Mouse (Mus musculus) C3H10T1/2 (cell line): ENCODE results near the gene Prdx1. TPM values are rescaled to one million over a fixed set of nuclear protein-coding genes. Genes with fewer than 3 reads are reported as not detected.

Experiments
- polyA plus RNA-seq, 2 experiments: library from polyadenylated mRNA; unstranded; fragments of >200 nt; fragmentation: generic; extraction: Trizol; gene quantifications; one replicate each; pipeline ENCODE4 v1.2.1; 2012; ENCODE audit warnings: missing spikeins in 2 of 2

Prdx1 gene
- polyA plus RNA-seq = 100 to 1,000 TPM in 1 of 2 experiments, 10 to 100 TPM in 1; 55.3 to 368 TPM

DNA sequence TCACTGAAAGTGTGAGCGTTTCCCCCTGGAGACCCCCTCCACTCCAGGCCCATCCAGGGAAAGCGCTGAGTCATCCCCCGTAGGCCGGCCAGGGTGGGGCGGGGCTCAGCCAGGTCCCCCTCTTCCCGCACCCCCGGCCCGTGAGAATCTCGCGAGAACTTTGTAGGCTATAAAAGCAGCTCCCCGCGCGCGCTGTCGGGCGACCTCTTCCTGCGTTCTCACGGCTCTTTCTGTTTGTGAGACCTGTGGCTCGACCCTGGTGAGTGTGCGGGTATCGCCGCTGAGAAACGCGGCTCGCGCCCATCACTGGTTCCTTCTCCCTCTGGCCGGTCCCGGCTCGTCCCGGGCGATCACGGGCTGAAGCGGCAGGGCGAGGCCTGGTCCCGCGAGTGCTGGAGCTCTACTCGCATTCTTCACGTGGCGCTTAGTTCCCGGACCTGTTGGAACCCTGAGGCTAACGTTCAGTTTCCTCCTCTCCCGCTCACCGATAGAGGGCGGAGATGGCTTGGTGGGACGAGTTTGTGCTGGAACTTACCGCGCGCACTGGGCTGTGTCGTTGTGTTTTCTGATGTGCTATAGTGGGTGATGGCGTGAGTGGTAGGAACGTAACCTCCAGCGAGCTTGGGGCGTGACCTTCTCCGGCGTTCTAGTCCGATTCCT is at the start of gene Prdx1:
Prdx1 (plus strand) TSS at position 143 of the 660 bp plus-strand sequence.

DNA sequence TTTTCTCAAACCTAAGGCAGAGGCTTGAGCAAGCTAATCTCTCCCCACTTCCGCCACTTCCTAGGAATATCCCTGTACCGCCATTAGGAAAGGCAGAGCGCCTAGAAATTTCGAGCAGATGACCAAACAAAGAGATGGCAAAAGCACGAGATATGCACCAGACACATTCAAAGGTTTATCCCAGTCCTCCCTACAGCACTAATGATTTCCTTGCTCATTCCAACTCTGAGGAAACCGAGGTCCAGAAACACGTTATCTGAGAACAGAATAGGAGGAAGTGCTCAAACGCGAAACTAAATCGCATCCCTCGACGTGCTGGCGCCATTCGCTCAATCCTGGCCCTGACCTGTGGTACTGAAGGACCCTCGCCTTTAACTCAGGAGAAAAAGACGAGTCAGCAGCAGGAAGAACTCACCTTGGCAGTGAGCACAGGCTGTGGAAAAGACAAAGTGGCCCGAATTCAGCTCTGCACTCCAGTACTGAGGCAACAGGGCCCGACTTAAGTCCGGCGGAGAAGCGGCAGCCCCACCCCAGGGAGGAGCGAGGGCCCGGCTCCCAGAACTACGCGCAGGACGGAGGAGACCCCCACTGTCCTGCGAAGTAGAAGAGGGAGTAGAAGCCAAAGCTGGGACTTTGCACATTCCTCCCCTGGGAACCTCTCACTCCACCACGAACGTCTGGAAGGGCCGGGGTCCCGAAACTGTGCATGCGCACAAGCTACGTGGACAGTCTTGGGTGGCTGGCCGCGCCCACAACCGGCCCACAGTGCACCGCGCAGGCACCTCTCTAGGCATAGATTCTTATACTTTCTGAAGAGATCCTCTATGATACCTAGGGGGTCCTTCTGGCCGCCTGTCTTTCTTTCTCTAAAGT is 34.2 kb upstream of the Prdx1 start, which contains the start of gene Akr1a1:
Akr1a1 (minus strand) TSS at position 757 of the 873 bp plus-strand sequence.

DNA sequence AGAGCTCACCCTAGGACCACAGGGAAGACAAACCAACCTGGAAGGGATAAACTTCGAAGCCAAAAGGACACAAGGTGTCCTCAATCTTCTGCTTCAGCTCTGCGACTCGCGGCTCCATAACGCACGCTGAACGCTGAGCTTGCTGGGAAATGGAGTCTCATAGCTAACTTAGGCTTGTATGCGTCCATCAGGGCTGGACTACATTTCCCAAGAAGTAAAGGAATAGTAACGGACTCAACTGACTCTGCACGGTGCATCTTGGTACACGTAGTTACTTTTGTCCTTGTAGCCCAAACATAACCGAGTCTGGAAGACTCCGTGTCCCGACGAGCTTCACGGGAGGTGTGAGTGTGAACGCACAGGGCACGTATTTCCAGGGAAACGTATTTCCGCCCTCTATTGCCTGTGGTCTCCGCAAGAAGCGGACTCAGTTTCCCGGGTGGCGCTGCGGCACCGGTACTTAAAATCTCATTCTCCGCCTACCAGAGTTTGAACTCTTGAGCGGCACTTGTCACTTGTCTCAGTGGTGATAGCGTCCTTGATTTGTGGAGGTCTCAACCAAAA is 22.9 kb downstream of the Prdx1 start, which contains the start of the genes Mmachc and Ccdc163:
Mmachc (minus strand) TSS at position 206 of the 564 bp plus-strand sequence.
Ccdc163 (plus strand) TSS at position 309 of the 564 bp plus-strand sequence.

DNA sequence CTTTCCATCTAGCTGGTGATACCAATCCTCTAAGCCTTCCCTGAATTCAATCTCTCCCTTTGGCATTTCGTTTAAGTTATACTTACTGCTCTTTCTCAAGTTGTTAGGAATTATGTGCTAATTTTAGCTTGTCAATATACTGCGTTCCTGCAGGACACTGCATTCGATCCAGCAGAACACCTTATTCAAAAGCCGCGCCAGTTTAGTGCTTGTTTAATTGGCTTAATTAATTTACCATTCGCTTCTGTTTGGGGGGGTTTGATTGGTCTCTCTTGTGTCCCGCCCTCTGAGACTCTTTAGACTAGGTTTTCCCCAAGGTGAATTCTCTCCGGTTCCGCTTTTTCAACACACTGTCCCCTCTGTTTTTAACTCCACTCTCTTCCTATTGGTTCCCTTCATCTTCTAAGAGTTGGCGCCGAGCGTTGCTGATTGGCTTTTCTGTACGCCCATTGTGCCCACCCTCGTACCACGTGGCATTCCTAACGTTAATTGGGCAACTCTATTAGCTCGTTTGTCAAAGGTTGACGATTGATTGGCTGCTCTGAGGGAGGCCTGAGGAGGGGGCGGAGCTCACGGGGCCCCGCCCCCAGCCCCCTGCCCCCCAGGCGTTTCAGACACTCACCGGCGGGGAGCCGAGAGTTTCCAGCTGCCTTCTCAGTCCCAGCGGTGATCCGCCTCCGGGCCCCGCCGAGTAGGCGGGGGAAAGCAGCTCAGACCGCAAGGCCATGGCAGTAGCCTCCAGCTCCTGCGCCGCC is 35.2 kb downstream of the Prdx1 start, which contains the start of gene Tesk2:
Tesk2 (plus strand) TSS at position 606 of the 755 bp plus-strand sequence.

Other genes starting within 250 kb of the Prdx1 start
- gene Mast2, start 221.4 kb upstream of the Prdx1 start, polyA plus RNA-seq = 10 to 100 TPM; 19.0 to 22.8 TPM
- gene Ipp, start 178.0 kb upstream of the Prdx1 start, polyA plus RNA-seq = 1 to 10 TPM in 1 of 2 experiments, under 1 TPM in 1; 0.43 to 3.4 TPM
- 1 to 10 TPM in 1 of 2 experiments, under 1 TPM in 1; 0.77 to 4.4 TPM for gene Tmem69, start 129.6 kb upstream of the Prdx1 start, polyA plus RNA-seq
- 10 to 100 TPM in 1 of 2 experiments, under 1 TPM in 1; 0.90 to 13.5 TPM for gene Gpbp1l1, start 127.9 kb upstream of the Prdx1 start, polyA plus RNA-seq
- gene Ccdc17, start 88.9 kb upstream of the Prdx1 start, polyA plus RNA-seq = 1 to 10 TPM in 1 of 2 experiments, under 1 TPM in 1; 0.08 to 2.2 TPM
- gene Nasp, start 57.6 kb upstream of the Prdx1 start, polyA plus RNA-seq = 10 to 100 TPM; 10.6 to 16.2 TPM
- 100 to 1,000 TPM; 640 to 782 TPM for gene Akr1a1, start 33.9 kb upstream of the Prdx1 start, polyA plus RNA-seq
- 1 to 10 TPM; 4.9 to 7.6 TPM for gene Mmachc, start 22.9 kb downstream of the Prdx1 start, polyA plus RNA-seq
- gene Ccdc163, start 23.0 kb downstream of the Prdx1 start, polyA plus RNA-seq = 10 to 100 TPM; 18.1 to 28.4 TPM
- gene Tesk2, start 35.4 kb downstream of the Prdx1 start, polyA plus RNA-seq = 1 to 10 TPM; 1.2 to 4.8 TPM
- gene Toe1, start 122.1 kb downstream of the Prdx1 start, polyA plus RNA-seq = 10 to 100 TPM in 1 of 2 experiments, 1 to 10 TPM in 1; 5.7 to 18.4 TPM
- 1 to 10 TPM; 5.3 to 5.8 TPM for gene Mutyh, start 122.2 kb downstream of the Prdx1 start, polyA plus RNA-seq
- gene Hpdl, start 136.2 kb downstream of the Prdx1 start, polyA plus RNA-seq = 1 to 10 TPM in 1 of 2 experiments, under 1 TPM in 1; 0.70 to 1.7 TPM
- under 1 TPM in 1 of 2 experiments, not detected in 1; 0.01 TPM for gene Zswim5, start 191.8 kb downstream of the Prdx1 start, polyA plus RNA-seq